Mouse (Mus musculus) limb, embryonic 11.5 days (tissue): ENCODE measurements at regions not wholly inside any gene's neighbourhood (a gene's known extent, or its start where the extent isn't known, plus 50 kb on each side); places are given as distances from the start of the nearest gene placed in this dataset.

Experiments used
- ATAC-seq: fragments of 200-750 bp; cut with Nextera tagmentation; 2 replicates; pipeline ENCODE4 v1.8.0; 2017; ENCODE audit warnings: low read depth; ENCODE audit not compliant: insufficient number of reproducible peaks, low FRiP score, low TSS enrichment
- DNase-seq: peaks from one replicate; pipeline ENCODE4 v3.0.0-alpha.2; 2015; ENCODE audit warnings: low spot score
- H3K27ac ChIP-seq: fragments of 300-500 bp; sonication (generic); replicated peaks from 2 replicates; pipeline ENCODE4 v1.5.1; 2014; ENCODE audit warnings: low read depth, mild to moderate bottlenecking, low read length
- H3K27me3 ChIP-seq: fragments of 300-500 bp; sonication (generic); 2 replicates; pipeline ENCODE4 v1.6.1; 2014; ENCODE audit warnings: mild to moderate bottlenecking, low read length, mixed read lengths; ENCODE audit not compliant: control insufficient read depth, insufficient read depth
- H3K36me3 ChIP-seq: fragments of 300-500 bp; sonication (generic); 2 replicates; pipeline ENCODE4 v1.6.1; 2014; ENCODE audit warnings: mild to moderate bottlenecking, low read length, moderate library complexity, mixed read lengths; ENCODE audit not compliant: control insufficient read depth, insufficient read depth
- H3K4me1 ChIP-seq: fragments of 300-500 bp; sonication (generic); 2 replicates; pipeline ENCODE4 v1.6.1; 2014; ENCODE audit warnings: low read length, mixed read lengths; ENCODE audit not compliant: control insufficient read depth, insufficient read depth
- H3K4me2 ChIP-seq: fragments of 300-500 bp; sonication (generic); 2 replicates; pipeline ENCODE4 v1.6.1; 2014; ENCODE audit warnings: low read depth, mild to moderate bottlenecking, moderate library complexity; ENCODE audit not compliant: severe bottlenecking
- H3K4me3 ChIP-seq: fragments of 300-500 bp; sonication (generic); 2 replicates; pipeline ENCODE4 v1.5.1; 2014; ENCODE audit warnings: low read depth, low read length
- H3K9ac ChIP-seq: fragments of 300-500 bp; sonication (generic); 2 replicates; pipeline ENCODE4 v1.6.1; 2014; ENCODE audit warnings: mild to moderate bottlenecking, low read length
- H3K9me3 ChIP-seq: fragments of 300-500 bp; sonication (generic); 2 replicates; pipeline ENCODE4 v1.6.1; 2016; ENCODE audit warnings: low read length; ENCODE audit not compliant: control insufficient read depth
- WGBS: fragments of 180-500 bp; shearing (Covaris S2); extraction: QIAGEN DNeasy Blood & Tissue Kit; methylation state at CpG from one replicate; pipeline ENCODE4 v1.1.7; 2014; 5-methylcytosine and 5-hydroxymethylcytosine counted together

DNA sequence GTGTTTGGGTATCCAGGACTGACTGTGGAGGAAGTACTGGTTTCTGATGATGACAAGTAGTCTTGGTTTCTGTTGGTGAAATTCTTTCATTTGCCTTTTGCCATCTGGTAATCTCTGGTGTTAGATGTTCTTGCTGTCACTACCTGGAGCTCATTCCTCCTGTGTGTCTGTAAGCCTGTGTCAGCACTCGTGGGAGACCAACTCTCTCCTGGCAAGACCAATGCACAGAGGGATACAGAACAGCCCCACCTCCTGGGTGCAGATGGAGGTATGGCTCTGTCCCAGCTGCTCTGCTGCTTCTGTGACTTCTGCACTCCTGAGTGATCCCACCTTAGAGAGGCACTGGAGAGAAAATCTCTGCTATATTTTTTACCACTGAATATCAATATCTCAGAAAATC lies 285.4 kb downstream of the Csnka2ip start:
- Histone ChIP-seq H3K36me3 (no peaks in the 10 kb centered on the region), H3K4me1 (no peaks in the 10 kb centered on the region), H3K27me3 (no peaks in the 10 kb centered on the region), H3K4me2 (no peak overlapping the region), H3K9ac (no peak overlapping the region), H3K4me3 (no peak overlapping the region), H3K9me3 (no peaks in the 10 kb centered on the region), H3K27ac (no peak overlapping the region)
- DNase-seq (no peak), ATAC-seq (no peak)
- 70% methylated on average over 1 of the region's 1 CpGs for WGBS

DNA sequence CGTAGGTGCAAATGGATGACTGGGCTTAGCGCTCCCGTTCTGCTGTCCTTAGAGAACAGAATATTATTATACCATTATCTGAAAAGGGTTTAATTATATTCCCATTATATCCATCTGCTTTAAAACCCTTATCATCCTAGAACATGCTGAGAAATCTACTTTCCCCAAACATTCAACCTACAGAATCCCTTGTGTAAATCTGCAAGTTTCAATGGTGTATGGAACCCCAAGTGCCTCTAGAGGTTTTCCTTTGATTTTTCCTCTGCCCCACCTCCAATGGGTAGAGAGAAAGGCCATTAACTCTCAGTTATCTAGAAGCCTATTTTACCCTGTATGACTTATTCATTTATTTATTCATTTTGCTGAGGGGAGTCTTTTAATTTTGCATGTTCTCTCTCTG lies 308.7 kb downstream of the Csnka2ip start:
- no peaks in the 10 kb centered on the region for H3K27me3 ChIP-seq
- no peaks in the 10 kb centered on the region for H3K36me3 ChIP-seq
- no peak overlapping the region for H3K4me2 ChIP-seq
- 92% methylated on average over 3 of the region's 3 CpGs for WGBS
- no peaks in the 10 kb centered on the region for H3K9me3 ChIP-seq
- no peak overlapping the region for H3K27ac ChIP-seq
- DNase-seq (no peak), ATAC-seq (no peak)
- no peak overlapping the region for H3K4me3 ChIP-seq
- no peak overlapping the region for H3K9ac ChIP-seq
- H3K4me1 ChIP-seq = no peaks in the 10 kb centered on the region

DNA sequence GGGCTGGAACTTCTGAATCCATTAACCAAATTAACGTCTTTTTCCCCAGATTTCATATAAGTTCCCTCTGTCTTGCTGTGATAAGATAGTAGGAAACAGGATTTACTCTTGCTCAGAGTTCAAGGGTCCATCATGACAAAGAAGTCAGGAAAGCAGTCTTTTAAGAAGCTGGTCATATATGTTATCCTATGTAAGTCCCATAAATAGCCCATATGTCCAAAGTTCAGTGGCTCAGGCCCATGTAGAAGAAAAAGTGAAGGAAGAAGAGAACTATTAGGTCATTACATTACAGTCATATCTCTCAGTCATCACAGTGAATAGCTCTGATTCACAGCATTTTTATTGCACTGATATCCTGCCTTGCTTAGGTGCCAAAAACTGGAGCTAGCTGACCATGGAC lies 316.9 kb downstream of the Csnka2ip start:
- Histone ChIP-seq H3K4me1 (no peaks in the 10 kb centered on the region), H3K4me2 (no peak overlapping the region), H3K4me3 (no peak overlapping the region), H3K36me3 (no peaks in the 10 kb centered on the region), H3K9ac (no peak overlapping the region), H3K27ac (no peak overlapping the region), H3K9me3 (no peaks in the 10 kb centered on the region), H3K27me3 (no peaks in the 10 kb centered on the region)
- DNase-seq = no peak
- ATAC-seq = no peak
- WGBS = 79% methylated on average over 1 of the region's 1 CpGs

DNA sequence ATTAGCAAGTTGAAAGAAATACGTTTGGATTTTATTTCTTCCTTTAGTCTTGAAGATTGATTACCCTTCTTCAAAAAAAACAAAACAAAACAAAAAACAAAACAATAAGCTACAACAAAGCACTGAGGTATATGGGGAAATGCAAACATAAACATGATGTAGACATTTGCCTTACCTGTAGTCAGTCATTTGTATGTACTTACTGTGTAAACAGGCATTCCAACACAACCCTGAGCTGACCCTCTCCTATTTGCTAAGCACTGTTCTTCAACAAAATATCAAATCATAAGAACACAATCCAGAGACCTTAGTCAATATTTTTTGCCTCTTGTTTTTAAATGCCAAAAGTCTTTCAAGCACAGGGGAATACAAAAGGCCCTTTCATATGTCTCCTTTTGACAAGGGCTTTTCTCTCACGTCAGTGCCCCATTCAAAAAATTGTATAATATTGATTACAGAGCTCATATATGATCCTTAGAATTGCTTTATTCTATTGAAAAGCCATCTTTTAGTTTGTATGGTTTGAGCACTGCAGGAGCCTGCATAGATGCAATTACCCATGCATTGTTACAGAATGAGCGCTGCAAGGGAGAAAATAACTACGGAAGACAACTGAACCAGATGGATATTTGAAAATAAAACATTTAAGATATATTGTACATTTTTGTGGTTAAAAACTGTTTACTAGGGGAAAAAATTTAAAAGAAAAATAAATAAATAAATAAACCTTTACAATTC lies 326.2 kb downstream of the Csnka2ip start:
- Histone ChIP-seq H3K27me3 (no peaks in the 10 kb centered on the region), H3K4me3 (no peak overlapping the region), H3K27ac (no peak overlapping the region), H3K4me1 (no peaks in the 10 kb centered on the region), H3K9me3 (no peaks in the 10 kb centered on the region), H3K36me3 (no peaks in the 10 kb centered on the region), H3K4me2 (no peak overlapping the region), H3K9ac (no peak overlapping the region)
- no peak for ATAC-seq
- WGBS = 82% methylated on average over 4 of the region's 4 CpGs
- DNase-seq = no peak

DNA sequence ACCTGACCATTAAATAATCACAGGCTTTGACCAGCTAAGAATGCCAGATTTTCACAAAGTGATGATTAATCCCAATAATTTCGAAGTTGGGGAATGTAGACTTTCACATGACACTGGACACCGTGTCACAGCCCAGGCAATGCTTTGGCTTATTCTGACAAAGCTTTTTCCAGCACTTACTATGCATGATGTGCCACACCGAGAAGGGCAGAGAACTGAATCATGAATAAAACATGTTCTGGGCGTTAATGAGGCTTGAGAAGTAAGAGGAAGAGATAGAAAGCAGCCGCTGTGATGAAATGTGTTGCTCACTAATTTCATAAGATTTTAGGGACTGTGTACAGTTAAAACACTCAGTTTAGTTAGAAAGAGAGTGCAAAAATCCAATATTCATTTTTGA lies 326.8 kb downstream of the Csnka2ip start:
- no peak overlapping the region for H3K4me2 ChIP-seq

DNA sequence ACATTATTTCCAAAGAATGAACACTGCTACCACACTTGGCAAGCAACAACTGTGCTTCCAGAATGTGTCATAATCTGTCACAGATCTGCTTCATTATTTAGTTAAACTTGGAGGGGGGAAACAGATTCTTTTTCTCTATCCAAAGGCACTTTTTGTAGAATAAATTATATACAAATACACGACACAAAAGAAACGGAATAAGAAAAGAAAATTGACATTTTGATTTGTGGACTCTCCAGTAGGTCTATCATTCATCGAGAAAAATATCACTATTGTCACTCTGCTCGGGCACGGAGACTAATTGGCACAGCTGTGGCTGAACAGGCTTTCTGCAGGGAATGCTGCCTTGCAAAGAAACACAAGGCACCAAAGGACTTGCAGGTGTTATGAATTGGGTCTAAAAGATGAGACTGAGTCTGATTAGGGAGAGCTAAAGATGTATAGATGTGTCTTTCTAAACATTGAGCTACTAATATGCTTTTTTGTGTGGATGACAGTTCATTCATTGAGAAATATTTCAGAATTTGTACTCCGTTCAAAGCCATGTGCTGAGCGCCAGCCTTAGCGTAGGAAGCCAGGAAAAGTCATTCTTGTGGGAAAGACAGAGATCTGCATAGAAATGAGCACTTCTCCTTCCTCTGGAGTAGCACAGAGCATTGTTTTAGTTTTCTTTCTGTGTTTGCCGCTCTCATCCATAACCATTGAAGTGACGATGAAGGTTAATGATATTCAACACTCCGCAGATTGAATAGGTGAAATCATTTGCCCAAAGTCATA lies 337.1 kb downstream of the Csnka2ip start:
- Histone ChIP-seq H3K4me3 (no peak overlapping the region), H3K4me2 (no peak overlapping the region), H3K27ac (no peak overlapping the region), H3K9me3 (no peaks in the 10 kb centered on the region), H3K4me1 (no peaks in the 10 kb centered on the region), H3K36me3 (no peaks in the 10 kb centered on the region), H3K9ac (no peak overlapping the region), H3K27me3 (no peaks in the 10 kb centered on the region)
- DNase-seq (no peak), ATAC-seq (no peak)
- 83% methylated on average over 11 of the region's 11 CpGs for WGBS

More for the DNA sequence above, 326.8 kb downstream of the Csnka2ip start:
- H3K9me3 ChIP-seq = no peaks in the 10 kb centered on the region
- H3K9ac ChIP-seq = no peak overlapping the region
- H3K27me3 ChIP-seq = no peaks in the 10 kb centered on the region
- no peak for ATAC-seq
- H3K27ac ChIP-seq = no peak overlapping the region
- H3K36me3 ChIP-seq = no peaks in the 10 kb centered on the region
- no peaks in the 10 kb centered on the region for H3K4me1 ChIP-seq
- WGBS = 81% methylated on average over 5 of the region's 5 CpGs
- no peak overlapping the region for H3K4me3 ChIP-seq
- no peak for DNase-seq

DNA sequence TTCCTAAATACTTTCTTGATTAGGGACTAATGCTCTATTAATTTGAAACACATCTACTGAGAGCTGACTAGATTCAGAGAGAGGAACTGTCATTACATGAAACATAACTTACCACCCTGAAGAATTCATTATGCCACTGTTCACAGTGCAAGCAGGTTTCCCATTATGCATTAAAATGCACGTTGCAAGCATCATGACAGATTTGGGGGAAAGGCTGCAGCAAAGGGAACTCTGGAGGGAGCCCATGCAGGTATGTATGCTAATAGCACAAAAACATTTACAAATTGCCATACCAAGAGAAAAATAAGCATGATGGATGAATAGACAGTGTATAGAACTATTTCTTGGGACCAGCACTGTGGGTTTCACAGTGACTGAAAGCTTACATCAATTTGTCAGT lies 351.1 kb downstream of the Csnka2ip start:
- 59% methylated on average over 1 of the region's 1 CpGs for WGBS
- Histone ChIP-seq H3K4me3 (no peak overlapping the region), H3K4me2 (no peak overlapping the region), H3K9ac (no peak overlapping the region), H3K27me3 (no peaks in the 10 kb centered on the region), H3K9me3 (no peaks in the 10 kb centered on the region), H3K4me1 (no peaks in the 10 kb centered on the region), H3K27ac (no peak overlapping the region), H3K36me3 (no peaks in the 10 kb centered on the region)
- ATAC-seq = no peak
- DNase-seq = no peak

DNA sequence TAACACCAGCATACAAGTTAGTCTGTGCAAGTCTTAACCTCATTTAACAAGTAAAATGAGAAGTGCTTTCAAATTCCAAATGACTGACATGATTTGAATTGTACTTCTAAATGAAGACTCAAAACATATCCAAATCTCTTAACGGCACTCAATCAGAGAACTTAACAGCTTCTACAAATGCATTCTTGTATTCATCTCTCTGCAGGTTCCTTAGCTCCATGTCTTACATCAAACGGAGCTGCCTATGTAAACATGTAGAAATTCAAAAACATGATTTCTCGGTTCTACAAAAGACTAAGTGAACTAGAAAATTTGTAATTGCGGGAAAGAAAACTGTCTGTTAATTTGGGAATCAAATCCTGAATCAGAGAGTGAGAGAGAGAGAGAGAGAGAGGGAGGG lies 353.5 kb downstream of the Csnka2ip start:
- H3K27ac ChIP-seq = no peak overlapping the region
- no peak overlapping the region for H3K9ac ChIP-seq
- no peaks in the 10 kb centered on the region for H3K4me1 ChIP-seq
- ATAC-seq = no peak
- no peaks in the 10 kb centered on the region for H3K27me3 ChIP-seq
- H3K9me3 ChIP-seq = no peaks in the 10 kb centered on the region
- no peak for DNase-seq
- H3K4me3 ChIP-seq = no peak overlapping the region
- 91% methylated on average over 4 of the region's 4 CpGs for WGBS
- no peak overlapping the region for H3K4me2 ChIP-seq
- no peaks in the 10 kb centered on the region for H3K36me3 ChIP-seq
